Mouse (Mus musculus) E14TG2a.4 (cell line): ENCODE data around the gene Caprin1.

Source experiments
- CTCF ChIP-seq: conservative IDR thresholded peaks from 2 replicates; pipeline ENCODE4 v1.5.1; 2014; ENCODE audit warnings: low read length
- NANOG ChIP-seq: IDR thresholded peaks from 2 replicates; pipeline ENCODE4 v1.6.1; 2014; ENCODE audit warnings: borderline replicate concordance, low read length, mixed read lengths
- POU5F1 ChIP-seq: IDR thresholded peaks from 2 replicates; pipeline ENCODE4 v1.6.1; 2014; ENCODE audit warnings: low read length, borderline replicate concordance

DNA sequence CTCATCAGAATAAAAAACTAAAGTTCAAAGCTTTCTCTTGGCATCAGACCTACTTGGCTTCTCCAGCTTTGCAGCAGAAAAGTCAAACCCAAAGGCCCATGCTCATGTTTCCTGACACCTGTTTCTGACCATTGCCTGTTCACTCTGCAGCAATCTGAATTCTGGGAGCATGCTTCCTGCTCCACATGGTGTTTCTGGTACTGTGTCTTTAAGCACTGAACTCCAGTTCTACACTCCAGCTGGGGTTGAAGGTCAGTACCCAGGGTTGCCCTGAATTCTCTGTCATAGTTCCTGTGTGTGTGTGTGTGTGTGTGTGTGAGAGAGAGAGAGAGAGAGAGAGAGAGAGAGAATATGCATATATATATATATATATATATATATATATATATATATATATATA lies 11.0 kb upstream of the Caprin1 start:
- TF ChIP-seq CTCF, result no peak
- no peak for TF ChIP-seq NANOG
- TF ChIP-seq POU5F1, result no peak
